Mouse (Mus musculus) stomach, embryonic 14.5 days (tissue): ENCODE data around the gene Gm15155. TPM values are rescaled to one million over a fixed set of nuclear protein-coding genes. Genes with fewer than 3 reads are reported as not detected.

Source experiments
- ATAC-seq: fragments of 200-750 bp; cut with Nextera tagmentation; 2 replicates; pipeline ENCODE4 v1.8.0; 2017; ENCODE audit warnings: low read depth, moderate TSS enrichment; ENCODE audit not compliant: insufficient number of reproducible peaks, insufficient read depth, low FRiP score
- H3K27ac ChIP-seq: fragments of 300-500 bp; sonication (generic); 2 replicates; pipeline ENCODE4 v1.5.1; 2014; ENCODE audit warnings: mild to moderate bottlenecking, low read length, moderate library complexity, mixed read lengths
- H3K27me3 ChIP-seq: fragments of 300-500 bp; sonication (generic); 2 replicates; pipeline ENCODE4 v1.6.1; 2014; ENCODE audit warnings: low read length, control low read depth, mixed read lengths; ENCODE audit not compliant: control insufficient read depth, insufficient read depth
- H3K36me3 ChIP-seq: fragments of 300-500 bp; sonication (generic); 2 replicates; pipeline ENCODE4 v1.6.1; 2014; ENCODE audit warnings: mild to moderate bottlenecking, control low read depth, low read length, moderate library complexity, mixed read lengths; ENCODE audit not compliant: control insufficient read depth, insufficient read depth
- H3K4me1 ChIP-seq: fragments of 300-500 bp; sonication (generic); 2 replicates; pipeline ENCODE4 v1.6.1; 2014; ENCODE audit warnings: low read length, control low read depth, mixed read lengths; ENCODE audit not compliant: control insufficient read depth, insufficient read depth
- H3K4me2 ChIP-seq: fragments of 300-500 bp; sonication (generic); replicated peaks from 2 replicates; pipeline ENCODE4 v1.6.1; 2014; ENCODE audit warnings: low read depth, low read length, control low read depth
- H3K4me3 ChIP-seq: fragments of 300-500 bp; sonication (generic); 2 replicates; pipeline ENCODE4 v1.5.1; 2014; ENCODE audit warnings: low read depth, low read length, control low read depth
- H3K9ac ChIP-seq: fragments of 300-500 bp; sonication (generic); replicated peaks from 2 replicates; pipeline ENCODE4 v1.6.1; 2014; ENCODE audit warnings: low read depth, mild to moderate bottlenecking, control low read depth, low read length, moderate library complexity, mixed read lengths
- H3K9me3 ChIP-seq: fragments of 300-500 bp; sonication (generic); 2 replicates; pipeline ENCODE4 v1.6.1; 2016; ENCODE audit warnings: low read depth, low read length, control low read depth; ENCODE audit not compliant: control insufficient read depth
- WGBS: fragments of 180-500 bp; shearing (Covaris S2); extraction: QIAGEN DNeasy Blood & Tissue Kit; methylation state at CpG from one replicate; pipeline ENCODE4 v1.1.7; 2014; 5-methylcytosine and 5-hydroxymethylcytosine counted together
- polyA plus RNA-seq: library from polyadenylated mRNA; unstranded; fragments of >200 nt; fragmentation: Nextera tagmentation; extraction: Ambion mirVana; gene quantifications from 2 replicates; pipeline ENCODE4 v1.2.1, GENCODE M21; 2014

Gene Gm15155
- polyA plus RNA-seq, 1 experiment from 2014 or later, result 0.33 TPM

GRCm38 (mm10) chrX:155724157-155724556, 99.6 kb downstream of the Gm15155 start:
- H3K4me3 ChIP-seq, result no peak overlapping the region
- H3K36me3 ChIP-seq, result no peaks in the 10 kb centered on the region
- H3K27ac ChIP-seq, result no peak overlapping the region
- H3K9me3 ChIP-seq, result no peaks in the 10 kb centered on the region
- no peaks in the 10 kb centered on the region for H3K4me1 ChIP-seq
- no peak overlapping the region for H3K9ac ChIP-seq
- no peaks in the 10 kb centered on the region for H3K27me3 ChIP-seq
- WGBS, result 80% methylated on average over 3 of the region's 3 CpGs
- no peak overlapping the region for H3K4me2 ChIP-seq
- ATAC-seq, result no peak

- Histone ChIP-seq H3K4me1 (no peaks in the 10 kb centered on the region), H3K27ac (no peak overlapping the region), H3K9ac (no peak overlapping the region), H3K4me2 (no peak overlapping the region), H3K9me3 (no peaks in the 10 kb centered on the region), H3K36me3 (no peaks in the 10 kb centered on the region), H3K27me3 (no peaks in the 10 kb centered on the region), H3K4me3 (no peak overlapping the region)
- WGBS, result 46% methylated on average over 1 of the region's 1 CpGs
- no peak for ATAC-seq
These were observed 103.8 kb downstream of the Gm15155 start for GRCm38 (mm10) chrX:155728387-155728786.

GRCm38 (mm10) chrX:155888118-155888517, 263.6 kb downstream of the Gm15155 start:
- WGBS, result 48% methylated on average over 1 of the region's 1 CpGs
- H3K9me3 ChIP-seq, result no peaks in the 10 kb centered on the region
- no peaks in the 10 kb centered on the region for H3K27me3 ChIP-seq
- no peak for ATAC-seq
- H3K27ac ChIP-seq, result no peak overlapping the region
- H3K9ac ChIP-seq, result no peak overlapping the region
- H3K4me2 ChIP-seq, result no peak overlapping the region
- no peak overlapping the region for H3K4me3 ChIP-seq
- H3K36me3 ChIP-seq, result no peaks in the 10 kb centered on the region
- no peaks in the 10 kb centered on the region for H3K4me1 ChIP-seq

- no peak for ATAC-seq
- H3K4me2 ChIP-seq, result no peak overlapping the region
- no peaks in the 10 kb centered on the region for H3K36me3 ChIP-seq
- H3K27ac ChIP-seq, result no peak overlapping the region
- no peaks in the 10 kb centered on the region for H3K9me3 ChIP-seq
- no peaks in the 10 kb centered on the region for H3K4me1 ChIP-seq
- no peak overlapping the region for H3K4me3 ChIP-seq
- no peak overlapping the region for H3K9ac ChIP-seq
- WGBS, result 77% methylated on average over 1 of the region's 1 CpGs
- no peaks in the 10 kb centered on the region for H3K27me3 ChIP-seq
These were observed 275.5 kb downstream of the Gm15155 start for GRCm38 (mm10) chrX:155900040-155900439.

GRCm38 (mm10) chrX:155901742-155902141, 277.2 kb downstream of the Gm15155 start:
- Histone ChIP-seq H3K9ac (no peak overlapping the region), H3K4me1 (no peaks in the 10 kb centered on the region), H3K4me3 (no peak overlapping the region), H3K9me3 (no peaks in the 10 kb centered on the region), H3K36me3 (no peaks in the 10 kb centered on the region), H3K27ac (no peak overlapping the region), H3K27me3 (no peaks in the 10 kb centered on the region), H3K4me2 (no peak overlapping the region)
- ATAC-seq, result no peak

- H3K36me3 ChIP-seq, result no peaks in the 10 kb centered on the region
- H3K27ac ChIP-seq, result no peak overlapping the region
- H3K27me3 ChIP-seq, result no peaks in the 10 kb centered on the region
- H3K9ac ChIP-seq, result no peak overlapping the region
- no peaks in the 10 kb centered on the region for H3K4me1 ChIP-seq
- H3K4me3 ChIP-seq, result no peak overlapping the region
- H3K4me2 ChIP-seq, result no peak overlapping the region
- no peak for ATAC-seq
- 24% methylated on average over 1 of the region's 1 CpGs for WGBS
- H3K9me3 ChIP-seq, result no peaks in the 10 kb centered on the region
These were observed 278.6 kb downstream of the Gm15155 start for GRCm38 (mm10) chrX:155903108-155903507.

- Histone ChIP-seq H3K4me3 (no peak overlapping the region), H3K4me1 (no peaks in the 10 kb centered on the region), H3K9me3 (no peaks in the 10 kb centered on the region), H3K27ac (no peak overlapping the region), H3K27me3 (no peaks in the 10 kb centered on the region), H3K36me3 (no peaks in the 10 kb centered on the region), H3K4me2 (no peak overlapping the region), H3K9ac (no peak overlapping the region)
- ATAC-seq, result no peak
- 76% methylated on average over 1 of the region's 1 CpGs for WGBS
These were observed 385.2 kb downstream of the Gm15155 start for GRCm38 (mm10) chrX:156009756-156010155.

- no peaks in the 10 kb centered on the region for H3K4me1 ChIP-seq
- H3K27me3 ChIP-seq, result no peaks in the 10 kb centered on the region
- WGBS, result 50% methylated on average over 2 of the region's 2 CpGs
- H3K4me2 ChIP-seq, result no peak overlapping the region
- H3K9me3 ChIP-seq, result no peaks in the 10 kb centered on the region
- H3K36me3 ChIP-seq, result no peaks in the 10 kb centered on the region
- ATAC-seq, result no peak
- no peak overlapping the region for H3K9ac ChIP-seq
- no peak overlapping the region for H3K4me3 ChIP-seq
- no peak overlapping the region for H3K27ac ChIP-seq
These were observed 531.2 kb downstream of the Gm15155 start for GRCm38 (mm10) chrX:156155776-156156175.

- H3K27ac ChIP-seq, result no peak overlapping the region
- no peaks in the 10 kb centered on the region for H3K4me1 ChIP-seq
- no peak for ATAC-seq
- H3K36me3 ChIP-seq, result no peaks in the 10 kb centered on the region
- no peak overlapping the region for H3K4me3 ChIP-seq
- H3K9me3 ChIP-seq, result no peaks in the 10 kb centered on the region
- H3K4me2 ChIP-seq, result no peak overlapping the region
- H3K27me3 ChIP-seq, result no peaks in the 10 kb centered on the region
- no peak overlapping the region for H3K9ac ChIP-seq
These were observed 547.0 kb downstream of the Gm15155 start for GRCm38 (mm10) chrX:156171587-156171986.
